Mouse (Mus musculus) kidney, embryonic 15.5 days (tissue): ENCODE results near the gene Hcn1. TPM values are rescaled to one million over a fixed set of nuclear protein-coding genes. Genes with fewer than 3 reads are reported as not detected.

Experiments
- ATAC-seq: fragments of 200-750 bp; cut with Nextera tagmentation; replicated peaks from 2 replicates; pipeline ENCODE4 v1.8.0; 2017; ENCODE audit warnings: moderate TSS enrichment; ENCODE audit not compliant: low FRiP score
- H3K27ac ChIP-seq: fragments of 300-500 bp; sonication (generic); 2 replicates; pipeline ENCODE4 v1.5.1; 2015; ENCODE audit warnings: mild to moderate bottlenecking, inconsistent platforms
- H3K27me3 ChIP-seq: fragments of 300-500 bp; sonication (generic); 2 replicates; pipeline ENCODE4 v1.6.1; 2015; ENCODE audit warnings: inconsistent platforms
- H3K36me3 ChIP-seq: fragments of 300-500 bp; sonication (generic); 2 replicates; pipeline ENCODE4 v1.6.1; 2015; ENCODE audit warnings: inconsistent platforms
- H3K4me1 ChIP-seq: fragments of 300-500 bp; sonication (generic); 2 replicates; pipeline ENCODE4 v1.6.1; 2015; ENCODE audit warnings: inconsistent platforms
- H3K4me2 ChIP-seq: fragments of 300-500 bp; sonication (generic); 2 replicates; pipeline ENCODE4 v1.6.1; 2015; ENCODE audit warnings: moderate library complexity, mild to moderate bottlenecking, inconsistent platforms
- H3K4me3 ChIP-seq: fragments of 300-500 bp; sonication (generic); replicated peaks from 2 replicates; pipeline ENCODE4 v1.5.1; 2015; ENCODE audit warnings: mild to moderate bottlenecking, inconsistent platforms
- H3K9ac ChIP-seq: fragments of 300-500 bp; sonication (generic); 2 replicates; pipeline ENCODE4 v1.6.1; 2015; ENCODE audit warnings: mild to moderate bottlenecking, inconsistent platforms
- H3K9me3 ChIP-seq: fragments of 300-500 bp; sonication (generic); replicated peaks from 2 replicates; pipeline ENCODE4 v1.6.1; 2016; ENCODE audit warnings: inconsistent platforms
- WGBS: fragments of 180-500 bp; shearing (Covaris S2); methylation state at CpG from one replicate; pipeline ENCODE4 v1.1.7; 2015; ENCODE audit warnings: mixed read lengths; 5-methylcytosine and 5-hydroxymethylcytosine counted together
- polyA plus RNA-seq: library from polyadenylated mRNA; unstranded; fragments of >200 nt; fragmentation: Nextera tagmentation; extraction: Ambion mirVana; gene quantifications from 2 replicates; pipeline ENCODE4 v1.2.1, GENCODE M21; 2015

The Hcn1 gene
- polyA plus RNA-seq, 1 experiment from 2014 or later, result 0.08 TPM

- no peaks in the 10 kb centered on the region for H3K9me3 ChIP-seq
- H3K4me2 ChIP-seq, result no peak overlapping the region
- no peak overlapping the region for H3K4me3 ChIP-seq
- H3K27ac ChIP-seq, result no peak overlapping the region
- no peak overlapping the region for H3K9ac ChIP-seq
- H3K36me3 ChIP-seq, result no peaks in the 10 kb centered on the region
- no peaks in the 10 kb centered on the region for H3K4me1 ChIP-seq
- no peaks in the 10 kb centered on the region for H3K27me3 ChIP-seq
- no peak for ATAC-seq
- 69% methylated on average over 11 of the region's 11 CpGs for WGBS
Measured at GRCm38 (mm10) chr13:117706986-117707738, 105.0 kb downstream of the Hcn1 start.

DNA sequence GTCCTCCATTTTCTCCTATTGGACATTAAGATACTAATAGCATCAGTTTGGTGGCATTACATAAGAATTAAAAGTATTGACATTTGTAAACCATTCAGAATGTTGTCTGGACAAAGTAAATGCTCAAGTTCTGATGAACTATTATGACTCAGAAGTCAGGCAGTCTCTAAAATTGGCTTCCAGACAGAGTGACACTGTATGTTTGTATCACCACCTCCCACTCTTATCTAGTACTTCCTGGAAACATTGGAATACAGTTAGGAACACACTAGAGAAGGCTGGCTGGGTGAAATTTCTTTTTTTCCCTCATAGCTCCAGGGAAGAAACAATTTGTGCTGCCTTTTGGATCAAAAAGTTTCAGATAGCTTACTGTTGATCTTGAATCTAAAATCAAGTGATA, 108.7 kb downstream of the Hcn1 start:
- H3K27me3 ChIP-seq, result no peaks in the 10 kb centered on the region
- no peak overlapping the region for H3K4me3 ChIP-seq
- H3K27ac ChIP-seq, result no peak overlapping the region
- no peak overlapping the region for H3K9ac ChIP-seq
- no peak for ATAC-seq
- no peaks in the 10 kb centered on the region for H3K9me3 ChIP-seq
- H3K4me1 ChIP-seq, result no peaks in the 10 kb centered on the region
- H3K36me3 ChIP-seq, result no peaks in the 10 kb centered on the region
- no peak overlapping the region for H3K4me2 ChIP-seq

- no peak overlapping the region for H3K4me2 ChIP-seq
- 46% methylated on average over 4 of the region's 4 CpGs for WGBS
- no peak overlapping the region for H3K27ac ChIP-seq
- H3K4me1 ChIP-seq, result no peaks in the 10 kb centered on the region
- ATAC-seq, result no peak
- H3K9ac ChIP-seq, result no peak overlapping the region
- H3K27me3 ChIP-seq, result no peaks in the 10 kb centered on the region
- H3K36me3 ChIP-seq, result no peaks in the 10 kb centered on the region
- H3K9me3 ChIP-seq, result no peaks in the 10 kb centered on the region
- H3K4me3 ChIP-seq, result no peak overlapping the region
Measured at GRCm38 (mm10) chr13:117722090-117722489, 120.0 kb downstream of the Hcn1 start.

DNA sequence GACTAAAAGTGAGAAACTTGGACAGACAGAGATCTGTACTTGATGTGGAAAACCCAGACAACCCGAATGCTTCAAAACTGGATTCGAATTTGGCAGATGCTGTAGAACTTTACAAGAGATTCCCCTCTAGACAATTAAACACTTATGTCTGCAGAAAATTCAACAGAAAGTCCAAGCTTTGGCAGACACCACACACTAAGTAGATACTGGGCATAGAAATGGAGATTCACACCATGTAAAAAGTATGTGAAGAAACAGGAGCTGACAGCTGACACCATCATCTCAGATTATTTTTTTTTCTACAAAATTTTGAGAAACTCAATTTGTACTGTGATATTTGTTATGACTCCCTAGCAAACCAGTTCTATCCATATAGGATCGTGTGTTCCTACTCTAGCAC, 122.0 kb downstream of the Hcn1 start:
- no peak overlapping the region for H3K27ac ChIP-seq
- H3K9ac ChIP-seq, result no peak overlapping the region
- H3K4me2 ChIP-seq, result no peak overlapping the region
- no peaks in the 10 kb centered on the region for H3K9me3 ChIP-seq
- no peaks in the 10 kb centered on the region for H3K27me3 ChIP-seq
- H3K36me3 ChIP-seq, result no peaks in the 10 kb centered on the region
- H3K4me1 ChIP-seq, result no peaks in the 10 kb centered on the region
- 82% methylated on average over 3 of the region's 3 CpGs for WGBS
- no peak overlapping the region for H3K4me3 ChIP-seq
- ATAC-seq, result no peak

GRCm38 (mm10) chr13:117728393-117728792, 126.3 kb downstream of the Hcn1 start:
- no peaks in the 10 kb centered on the region for H3K4me1 ChIP-seq
- no peaks in the 10 kb centered on the region for H3K9me3 ChIP-seq
- WGBS, result 75% methylated on average over 2 of the region's 2 CpGs
- no peaks in the 10 kb centered on the region for H3K27me3 ChIP-seq
- no peak overlapping the region for H3K4me2 ChIP-seq
- no peak for ATAC-seq
- no peak overlapping the region for H3K9ac ChIP-seq
- no peak overlapping the region for H3K27ac ChIP-seq
- H3K36me3 ChIP-seq, result no peaks in the 10 kb centered on the region
- no peak overlapping the region for H3K4me3 ChIP-seq

DNA sequence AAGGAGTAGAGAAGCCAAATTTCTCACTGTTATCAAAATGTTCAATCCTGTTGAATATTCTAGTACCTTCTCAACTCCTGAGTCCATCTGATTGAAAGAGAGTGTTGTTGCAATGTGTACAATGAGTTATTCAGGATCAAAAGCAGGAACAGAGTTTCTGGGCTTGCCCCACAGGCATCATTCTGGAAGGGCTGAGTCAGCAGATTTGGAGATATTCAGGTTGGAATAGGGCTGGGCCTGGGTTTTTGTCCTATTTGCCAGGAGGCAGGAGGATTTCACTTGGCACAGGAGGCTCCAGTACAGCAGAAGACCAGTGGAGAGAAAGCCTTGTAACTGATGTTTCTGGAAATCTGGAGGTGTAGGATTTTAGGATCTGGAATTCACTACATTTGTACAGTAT, 130.6 kb downstream of the Hcn1 start:
- H3K4me2 ChIP-seq, result no peak overlapping the region
- ATAC-seq, result no peak
- H3K4me3 ChIP-seq, result no peak overlapping the region

GRCm38 (mm10) chr13:117744451-117744850, 142.3 kb downstream of the Hcn1 start:
- H3K9me3 ChIP-seq, result no peaks in the 10 kb centered on the region
- no peaks in the 10 kb centered on the region for H3K27me3 ChIP-seq
- H3K4me2 ChIP-seq, result no peak overlapping the region
- no peaks in the 10 kb centered on the region for H3K36me3 ChIP-seq
- ATAC-seq, result no peak
- no peak overlapping the region for H3K9ac ChIP-seq
- H3K27ac ChIP-seq, result no peak overlapping the region
- WGBS, result 65% methylated on average over 3 of the region's 3 CpGs
- H3K4me1 ChIP-seq, result no peaks in the 10 kb centered on the region
- no peak overlapping the region for H3K4me3 ChIP-seq

More for the DNA sequence above, 130.6 kb downstream of the Hcn1 start:
- H3K27me3 ChIP-seq, result no peaks in the 10 kb centered on the region
- no peak overlapping the region for H3K27ac ChIP-seq
- H3K36me3 ChIP-seq, result no peaks in the 10 kb centered on the region
- H3K9ac ChIP-seq, result no peak overlapping the region
- no peaks in the 10 kb centered on the region for H3K4me1 ChIP-seq
- H3K9me3 ChIP-seq, result no peaks in the 10 kb centered on the region

DNA sequence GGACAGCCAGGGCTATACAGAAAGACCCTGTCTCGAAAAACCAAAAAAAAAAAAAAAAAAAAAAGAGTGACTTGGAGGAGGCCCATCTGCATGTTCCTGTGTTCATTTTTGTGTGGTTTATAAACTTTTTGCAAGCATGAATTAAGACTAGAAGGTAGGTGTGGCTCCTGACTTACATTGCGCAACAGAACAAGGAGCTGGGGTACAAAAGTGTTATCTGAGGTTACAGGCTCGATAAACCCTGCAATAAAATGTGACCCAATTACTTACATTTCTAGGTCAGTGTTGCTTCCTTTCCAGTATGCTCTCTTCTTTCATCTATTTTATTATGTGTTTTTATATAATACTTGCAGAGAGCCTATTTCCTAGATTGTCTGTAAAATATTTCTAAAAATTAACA, 143.1 kb downstream of the Hcn1 start:
- Histone ChIP-seq H3K9me3 (no peaks in the 10 kb centered on the region), H3K4me2 (no peak overlapping the region), H3K27ac (no peak overlapping the region), H3K4me3 (no peak overlapping the region), H3K9ac (no peak overlapping the region), H3K36me3 (no peaks in the 10 kb centered on the region), H3K27me3 (no peaks in the 10 kb centered on the region), H3K4me1 (no peaks in the 10 kb centered on the region)
- ATAC-seq, result no peak
- 78% methylated on average over 3 of the region's 3 CpGs for WGBS

- 77% methylated on average over 6 of the region's 6 CpGs for WGBS
- H3K4me1 ChIP-seq, result no peaks in the 10 kb centered on the region
- ATAC-seq, result no peak
Measured at GRCm38 (mm10) chr13:117765487-117765886, 163.4 kb downstream of the Hcn1 start.

GRCm38 (mm10) chr13:117785376-117785775, 183.3 kb downstream of the Hcn1 start:
- WGBS, result 96% methylated on average over 2 of the region's 2 CpGs
- Histone ChIP-seq H3K4me2 (no peak overlapping the region), H3K9me3 (no peaks in the 10 kb centered on the region), H3K4me1 (no peaks in the 10 kb centered on the region), H3K4me3 (no peak overlapping the region), H3K36me3 (no peaks in the 10 kb centered on the region), H3K9ac (no peak overlapping the region), H3K27ac (no peak overlapping the region), H3K27me3 (no peaks in the 10 kb centered on the region)
- no peak for ATAC-seq

More at GRCm38 (mm10) chr13:117765487-117765886, 163.4 kb downstream of the Hcn1 start:
- H3K4me3 ChIP-seq, result no peak overlapping the region
- H3K9ac ChIP-seq, result no peak overlapping the region
- no peak overlapping the region for H3K4me2 ChIP-seq
- no peaks in the 10 kb centered on the region for H3K36me3 ChIP-seq
- H3K9me3 ChIP-seq, result no peaks in the 10 kb centered on the region
- H3K27ac ChIP-seq, result no peak overlapping the region
- H3K27me3 ChIP-seq, result no peaks in the 10 kb centered on the region

GRCm38 (mm10) chr13:117792861-117793260, 190.7 kb downstream of the Hcn1 start:
- H3K4me1 ChIP-seq, result no peaks in the 10 kb centered on the region
- 56% methylated on average over 1 of the region's 1 CpGs for WGBS
- no peaks in the 10 kb centered on the region for H3K9me3 ChIP-seq
- H3K4me3 ChIP-seq, result no peak overlapping the region
- no peaks in the 10 kb centered on the region for H3K27me3 ChIP-seq
- H3K4me2 ChIP-seq, result no peak overlapping the region
- no peak overlapping the region for H3K27ac ChIP-seq
- no peak overlapping the region for H3K9ac ChIP-seq
- no peaks in the 10 kb centered on the region for H3K36me3 ChIP-seq
- no peak for ATAC-seq

DNA sequence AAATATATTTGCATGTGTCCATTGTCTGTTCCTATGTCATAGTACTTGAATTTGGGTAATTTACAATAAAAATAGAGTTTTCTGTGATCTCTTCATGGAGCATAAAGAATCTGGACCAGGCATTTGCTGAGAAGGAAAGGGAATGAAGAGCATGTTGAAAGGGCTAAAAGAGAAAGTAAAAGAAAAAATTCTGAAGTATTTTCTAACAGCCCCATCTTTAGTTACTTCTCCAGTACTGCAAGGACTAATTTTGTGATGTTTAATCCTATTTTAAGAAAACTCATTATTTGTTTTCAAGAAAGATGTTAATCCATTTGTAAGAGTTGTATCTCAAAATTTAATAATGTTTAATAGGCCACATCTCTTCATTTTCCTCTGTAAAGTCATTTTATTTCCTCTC, 198.9 kb downstream of the Hcn1 start:
- Histone ChIP-seq H3K4me1 (no peaks in the 10 kb centered on the region), H3K27ac (no peak overlapping the region), H3K9me3 (no peaks in the 10 kb centered on the region), H3K9ac (no peak overlapping the region), H3K4me3 (no peak overlapping the region), H3K4me2 (no peak overlapping the region), H3K36me3 (no peaks in the 10 kb centered on the region), H3K27me3 (no peaks in the 10 kb centered on the region)
- no peak for ATAC-seq

DNA sequence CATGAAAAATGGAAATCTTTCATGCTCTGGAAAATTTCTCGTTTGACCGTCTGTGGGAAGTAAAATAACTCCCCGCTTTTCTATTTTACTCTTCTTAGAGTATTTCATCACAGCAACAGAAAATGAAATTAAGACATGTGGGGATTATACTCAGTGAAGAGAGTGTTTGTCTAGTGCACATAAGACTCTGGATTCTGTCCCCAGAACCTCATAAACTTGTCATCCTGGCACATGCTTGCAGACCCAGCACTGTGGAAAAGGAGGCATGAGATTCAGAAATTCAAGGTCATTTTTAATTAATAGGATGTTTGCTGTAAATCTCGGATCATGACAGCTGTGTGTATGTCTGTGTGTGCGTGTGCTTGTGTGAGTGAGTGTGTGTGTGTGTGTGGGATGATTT, 225.5 kb downstream of the Hcn1 start:
- Histone ChIP-seq H3K9ac (no peak overlapping the region), H3K4me2 (no peak overlapping the region), H3K27ac (no peak overlapping the region), H3K4me3 (no peak overlapping the region), H3K27me3 (no peaks in the 10 kb centered on the region), H3K4me1 (no peaks in the 10 kb centered on the region), H3K9me3 (no peaks in the 10 kb centered on the region), H3K36me3 (no peaks in the 10 kb centered on the region)
- ATAC-seq, result no peak
- 69% methylated on average over 5 of the region's 5 CpGs for WGBS
